Mouse (Mus musculus) heart, postnatal 0 days (tissue): ENCODE results near the gene Zbtb40. TPM values are rescaled to one million over a fixed set of nuclear protein-coding genes. Genes with fewer than 3 reads are reported as not detected.

ENCODE experiments used
- ATAC-seq: fragments of 200-750 bp; cut with Nextera tagmentation; 2 replicates; pipeline ENCODE4 v1.8.0; 2017; ENCODE audit warnings: low read depth, moderate number of reproducible peaks, moderate library complexity; ENCODE audit not compliant: insufficient read depth
- DNase-seq: peaks from one replicate; pipeline ENCODE4 v3.0.0-alpha.2; 2016; ENCODE audit warnings: low spot score
- H3K27ac ChIP-seq: fragments of 300-500 bp; sonication (generic); 2 replicates; pipeline ENCODE4 v1.5.1; 2014; ENCODE audit warnings: low read depth, mild to moderate bottlenecking
- H3K27me3 ChIP-seq: fragments of 300-500 bp; sonication (generic); 2 replicates; pipeline ENCODE4 v1.6.1; 2014; ENCODE audit warnings: low read length, mixed read lengths; ENCODE audit not compliant: control insufficient read depth, insufficient read depth
- H3K36me3 ChIP-seq: fragments of 300-500 bp; sonication (generic); replicated peaks from 2 replicates; pipeline ENCODE4 v1.6.1; 2014; ENCODE audit warnings: low read length, mixed read lengths; ENCODE audit not compliant: control insufficient read depth, insufficient read depth
- H3K4me1 ChIP-seq: fragments of 300-500 bp; sonication (generic); 2 replicates; pipeline ENCODE4 v1.6.1; 2014; ENCODE audit warnings: antibody characterized with exemption; ENCODE audit not compliant: control insufficient read depth, insufficient read depth
- H3K4me2 ChIP-seq: fragments of 300-500 bp; sonication (generic); 2 replicates; pipeline ENCODE4 v1.6.1; 2014; ENCODE audit warnings: low read depth, mild to moderate bottlenecking, low read length, moderate library complexity
- H3K4me3 ChIP-seq: fragments of 300-500 bp; sonication (generic); 2 replicates; pipeline ENCODE4 v1.5.1; 2014; ENCODE audit warnings: low read depth, low read length
- H3K9ac ChIP-seq: fragments of 300-500 bp; sonication (generic); replicated peaks from 2 replicates; pipeline ENCODE4 v1.6.1; 2014; ENCODE audit warnings: low read depth, low read length, mixed read lengths
- H3K9me3 ChIP-seq: fragments of 300-500 bp; sonication (generic); replicated peaks from 2 replicates; pipeline ENCODE4 v1.6.1; 2016; ENCODE audit warnings: low read length; ENCODE audit not compliant: control insufficient read depth
- CTCF ChIP-seq: IDR thresholded peaks from 2 replicates; pipeline ENCODE4 v1.5.1; 2016; ENCODE audit warnings: antibody characterized with exemption, control low read depth, low read depth
- EP300 ChIP-seq: IDR thresholded peaks from 2 replicates; pipeline ENCODE4 v1.6.1; 2016; ENCODE audit warnings: antibody characterized with exemption, low read depth
- WGBS: fragments of 180-500 bp; shearing (Covaris S2); extraction: QIAGEN DNeasy Blood & Tissue Kit; methylation state at CpG from one replicate; pipeline ENCODE4 v1.1.7; 2014; 5-methylcytosine and 5-hydroxymethylcytosine counted together
- polyA plus RNA-seq: library from polyadenylated mRNA; unstranded; fragments of >200 nt; fragmentation: Nextera tagmentation; extraction: Ambion mirVana; gene quantifications from 2 replicates; pipeline ENCODE4 v1.2.1, GENCODE M21; 2015
- total RNA-seq: library from RNA; depleted of rRNA; stranded (reverse); fragments of >200 nt; gene quantifications from 2 replicates; pipeline ENCODE4 v1.2.3, GENCODE M21; 2014; ENCODE audit warnings: low replicate concordance

Gene Zbtb40
- total and polyA plus RNA-seq, 2 experiments from 2014 or later, result 1.1 to 6.8 TPM

- 11% methylated on average over 13 of the region's 13 CpGs for WGBS
- no peak overlapping the region for H3K4me3 ChIP-seq
Measured at GRCm38 (mm10) chr4:136943175-136943574, 105.4 kb downstream of the Zbtb40 start.

GRCm38 (mm10) chr4:136942761-136943160 lies 105.8 kb downstream of the Zbtb40 start:
- Histone ChIP-seq H3K27ac (no peak overlapping the region), H3K4me1 (0 out of 2 replicates have a peak, but pooled peaks cover 4% of the 10 kb centered on the region), H3K36me3 (no peaks in the 10 kb centered on the region), H3K4me3 (no peak overlapping the region), H3K9ac (no peak overlapping the region; the same call in 1 of the 2 replicates), H3K27me3 (peaks cover 76% of the 10 kb centered on the region), H3K9me3 (no peaks in the 10 kb centered on the region), H3K4me2 (0 out of 2 replicates have a peak overlapping the region, but pooled peaks have one; percentile 20)
- TF ChIP-seq EP300 (no peak), CTCF (no peak)
- no peak for ATAC-seq
- no peak for DNase-seq
- WGBS, result 10% methylated on average over 18 of the region's 18 CpGs

More at GRCm38 (mm10) chr4:136943175-136943574, 105.4 kb downstream of the Zbtb40 start:
- ATAC-seq (no peak), DNase-seq (no peak)
- H3K9ac ChIP-seq, result no peak overlapping the region; the same call in 1 of the 2 replicates
- TF ChIP-seq CTCF, result no peak
- no peak for TF ChIP-seq EP300
- H3K27me3 ChIP-seq, result peaks cover 78% of the 10 kb centered on the region
- H3K27ac ChIP-seq, result no peak overlapping the region
- H3K4me1 ChIP-seq, result 0 out of 2 replicates have a peak, but pooled peaks cover 4% of the 10 kb centered on the region
- H3K4me2 ChIP-seq, result 0 out of 2 replicates have a peak overlapping the region, but pooled peaks have one; percentile 20
- no peaks in the 10 kb centered on the region for H3K9me3 ChIP-seq
- no peaks in the 10 kb centered on the region for H3K36me3 ChIP-seq

- TF ChIP-seq EP300 (no peak), CTCF (no peak)
- peaks cover 53% of the 10 kb centered on the region for H3K27me3 ChIP-seq
- no peaks in the 10 kb centered on the region for H3K36me3 ChIP-seq
- no peaks in the 10 kb centered on the region for H3K9me3 ChIP-seq
- no peak overlapping the region for H3K4me2 ChIP-seq
- no peak overlapping the region for H3K27ac ChIP-seq
- DNase-seq (no peak), ATAC-seq (no peak)
- no peak overlapping the region for H3K9ac ChIP-seq
- WGBS, result 75% methylated on average over 5 of the region's 5 CpGs
- no peak overlapping the region for H3K4me3 ChIP-seq
- H3K4me1 ChIP-seq, result 0 out of 2 replicates have a peak, but pooled peaks cover under 1% of the 10 kb centered on the region
Measured at GRCm38 (mm10) chr4:136937935-136938334, 110.7 kb downstream of the Zbtb40 start.

GRCm38 (mm10) chr4:136937344-136937743 lies 111.3 kb downstream of the Zbtb40 start:
- Histone ChIP-seq H3K4me3 (no peak overlapping the region), H3K4me2 (no peak overlapping the region), H3K4me1 (no peaks in the 10 kb centered on the region), H3K36me3 (no peaks in the 10 kb centered on the region), H3K9ac (no peak overlapping the region), H3K27me3 (peaks cover 56% of the 10 kb centered on the region), H3K9me3 (no peaks in the 10 kb centered on the region), H3K27ac (no peak overlapping the region)
- 64% methylated on average over 4 of the region's 4 CpGs for WGBS
- DNase-seq (no peak), ATAC-seq (no peak)
- no peak for TF ChIP-seq CTCF

- 27% methylated on average over 18 of the region's 18 CpGs for WGBS
- Histone ChIP-seq H3K27ac (no peak overlapping the region), H3K4me1 (no peaks in the 10 kb centered on the region), H3K9ac (no peak overlapping the region), H3K4me3 (no peak overlapping the region), H3K27me3 (peaks cover 53% of the 10 kb centered on the region), H3K9me3 (no peaks in the 10 kb centered on the region), H3K4me2 (no peak overlapping the region), H3K36me3 (no peaks in the 10 kb centered on the region)
- DNase-seq (no peak), ATAC-seq (peak; percentile 21; the same call in 1 of the 2 replicates)
- no peak for TF ChIP-seq EP300
- no peak for TF ChIP-seq CTCF
Measured at GRCm38 (mm10) chr4:136934746-136935613, 113.6 kb downstream of the Zbtb40 start.
